Mouse (Mus musculus) neural tube, embryonic 12.5 days (tissue): Measurements from ENCODE around the gene Atp5k. TPM values are rescaled to one million over a fixed set of nuclear protein-coding genes. Genes with fewer than 3 reads are reported as not detected.
A peak's percentile ranks its signal among the peaks of the same experiment; 100 is the strongest.

Source experiments
- ATAC-seq: fragments of 200-750 bp; cut with Nextera tagmentation; 2 replicates; pipeline ENCODE4 v1.8.0; 2017; ENCODE audit warnings: low read depth, mild to moderate bottlenecking, moderate TSS enrichment, moderate library complexity; ENCODE audit not compliant: low FRiP score
- H3K27ac ChIP-seq: fragments of 300-500 bp; sonication (generic); 2 replicates; pipeline ENCODE4 v1.5.1; 2016
- H3K27me3 ChIP-seq: fragments of 300-500 bp; sonication (generic); replicated peaks from 2 replicates; pipeline ENCODE4 v1.6.1; 2016; ENCODE audit warnings: mild to moderate bottlenecking
- H3K36me3 ChIP-seq: fragments of 300-500 bp; sonication (generic); 2 replicates; pipeline ENCODE4 v1.6.1; 2016; ENCODE audit warnings: mild to moderate bottlenecking
- H3K4me1 ChIP-seq: fragments of 300-500 bp; sonication (generic); 2 replicates; pipeline ENCODE4 v1.6.1; 2016
- H3K4me2 ChIP-seq: fragments of 300-500 bp; sonication (generic); replicated peaks from 2 replicates; pipeline ENCODE4 v1.6.1; 2016; ENCODE audit warnings: mild to moderate bottlenecking
- H3K4me3 ChIP-seq: fragments of 300-500 bp; sonication (generic); 2 replicates; pipeline ENCODE4 v1.5.1; 2016
- H3K9ac ChIP-seq: fragments of 300-500 bp; sonication (generic); 2 replicates; pipeline ENCODE4 v1.6.1; 2016; ENCODE audit warnings: mild to moderate bottlenecking
- H3K9me3 ChIP-seq: fragments of 300-500 bp; sonication (generic); 2 replicates; pipeline ENCODE4 v1.6.1; 2016; ENCODE audit warnings: mild to moderate bottlenecking
- WGBS: fragments of 180-500 bp; shearing (Covaris S2); methylation state at CpG from one replicate; pipeline ENCODE4 v1.1.7; 2016; 5-methylcytosine and 5-hydroxymethylcytosine counted together
- polyA plus RNA-seq: library from polyadenylated mRNA; unstranded; fragments of >200 nt; fragmentation: Nextera tagmentation; extraction: Ambion mirVana; gene quantifications from 2 replicates; pipeline ENCODE4 v1.2.1, GENCODE M21; 2016

Atp5k gene
- polyA plus RNA-seq, 1 experiment from 2014 or later: 438 TPM

- H3K27ac ChIP-seq: no peak overlapping the region
- no peaks in the 10 kb centered on the region for H3K9me3 ChIP-seq
- H3K4me1 ChIP-seq: no peaks in the 10 kb centered on the region
- no peaks in the 10 kb centered on the region for H3K36me3 ChIP-seq
- no peak overlapping the region for H3K9ac ChIP-seq
- WGBS: 42% methylated on average over 3 of the region's 3 CpGs
- H3K27me3 ChIP-seq: no peaks in the 10 kb centered on the region; the same call in 1 of the 2 replicates
- H3K4me3 ChIP-seq: no peak overlapping the region
- ATAC-seq: no peak
- H3K4me2 ChIP-seq: no peak overlapping the region
Measured at GRCm38 (mm10) chr5:108454094-108454493, 19.8 kb upstream of the Atp5k start.

- 93% methylated on average over 1 of the region's 1 CpGs for WGBS
- Histone ChIP-seq H3K4me2 (no peak overlapping the region), H3K36me3 (no peaks in the 10 kb centered on the region), H3K27me3 (peaks cover 6% of the 10 kb centered on the region), H3K9ac (no peak overlapping the region), H3K9me3 (no peaks in the 10 kb centered on the region), H3K4me3 (no peak overlapping the region), H3K27ac (no peak overlapping the region), H3K4me1 (peaks cover 6% of the 10 kb centered on the region)
- no peak for ATAC-seq
Measured at GRCm38 (mm10) chr5:108452422-108452821, 18.2 kb upstream of the Atp5k start.

- H3K27me3 ChIP-seq: peaks cover 6% of the 10 kb centered on the region
- no peak overlapping the region for H3K4me2 ChIP-seq
- H3K9me3 ChIP-seq: no peaks in the 10 kb centered on the region
- H3K9ac ChIP-seq: no peak overlapping the region
- no peak overlapping the region for H3K4me3 ChIP-seq
- WGBS: 79% methylated on average over 1 of the region's 1 CpGs
- no peak overlapping the region for H3K27ac ChIP-seq
- peaks cover 6% of the 10 kb centered on the region for H3K4me1 ChIP-seq
- H3K36me3 ChIP-seq: no peaks in the 10 kb centered on the region
- no peak for ATAC-seq
Measured at GRCm38 (mm10) chr5:108451611-108452010, 17.4 kb upstream of the Atp5k start.

DNA sequence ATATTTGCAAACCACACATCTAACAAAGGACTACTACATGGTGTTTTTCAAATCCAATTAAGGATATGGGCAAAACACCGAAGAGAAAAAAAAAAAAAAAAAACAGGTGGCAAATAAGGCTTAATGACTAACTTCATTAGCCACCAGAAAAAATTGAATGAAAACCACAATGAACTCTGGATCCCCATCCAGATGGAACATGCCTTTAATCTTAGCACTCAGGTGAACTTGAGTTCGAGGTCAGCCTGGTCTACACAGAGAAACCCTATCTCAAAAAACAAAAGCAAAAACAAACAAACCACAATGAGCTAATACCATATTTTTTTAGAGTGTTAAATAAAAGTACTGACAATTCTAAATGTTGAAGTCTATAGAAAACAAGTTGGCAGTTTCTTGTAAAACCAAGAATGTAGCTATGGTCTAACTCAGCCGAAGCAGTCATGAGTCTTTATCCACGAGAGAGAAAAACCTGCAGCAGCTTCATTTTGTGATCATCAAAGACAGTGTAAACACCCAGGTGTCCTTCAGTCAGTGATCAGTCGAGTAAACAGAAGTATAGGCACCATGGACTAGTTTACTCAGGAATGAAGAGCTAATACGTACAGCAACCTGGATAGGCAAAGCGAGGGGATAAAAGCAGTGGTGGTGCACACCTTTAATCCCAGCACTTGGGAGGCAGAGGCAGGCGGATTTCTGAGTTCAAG lies 16.7 kb upstream of the Atp5k start:
- H3K9me3 ChIP-seq: no peaks in the 10 kb centered on the region
- 82% methylated on average over 8 of the region's 8 CpGs for WGBS
- H3K4me2 ChIP-seq: no peak overlapping the region
- H3K4me3 ChIP-seq: no peak overlapping the region
- H3K36me3 ChIP-seq: no peaks in the 10 kb centered on the region
- peaks cover 6% of the 10 kb centered on the region for H3K27me3 ChIP-seq
- H3K9ac ChIP-seq: no peak overlapping the region
- ATAC-seq: no peak
- H3K4me1 ChIP-seq: peaks cover 6% of the 10 kb centered on the region
- H3K27ac ChIP-seq: no peak overlapping the region

DNA sequence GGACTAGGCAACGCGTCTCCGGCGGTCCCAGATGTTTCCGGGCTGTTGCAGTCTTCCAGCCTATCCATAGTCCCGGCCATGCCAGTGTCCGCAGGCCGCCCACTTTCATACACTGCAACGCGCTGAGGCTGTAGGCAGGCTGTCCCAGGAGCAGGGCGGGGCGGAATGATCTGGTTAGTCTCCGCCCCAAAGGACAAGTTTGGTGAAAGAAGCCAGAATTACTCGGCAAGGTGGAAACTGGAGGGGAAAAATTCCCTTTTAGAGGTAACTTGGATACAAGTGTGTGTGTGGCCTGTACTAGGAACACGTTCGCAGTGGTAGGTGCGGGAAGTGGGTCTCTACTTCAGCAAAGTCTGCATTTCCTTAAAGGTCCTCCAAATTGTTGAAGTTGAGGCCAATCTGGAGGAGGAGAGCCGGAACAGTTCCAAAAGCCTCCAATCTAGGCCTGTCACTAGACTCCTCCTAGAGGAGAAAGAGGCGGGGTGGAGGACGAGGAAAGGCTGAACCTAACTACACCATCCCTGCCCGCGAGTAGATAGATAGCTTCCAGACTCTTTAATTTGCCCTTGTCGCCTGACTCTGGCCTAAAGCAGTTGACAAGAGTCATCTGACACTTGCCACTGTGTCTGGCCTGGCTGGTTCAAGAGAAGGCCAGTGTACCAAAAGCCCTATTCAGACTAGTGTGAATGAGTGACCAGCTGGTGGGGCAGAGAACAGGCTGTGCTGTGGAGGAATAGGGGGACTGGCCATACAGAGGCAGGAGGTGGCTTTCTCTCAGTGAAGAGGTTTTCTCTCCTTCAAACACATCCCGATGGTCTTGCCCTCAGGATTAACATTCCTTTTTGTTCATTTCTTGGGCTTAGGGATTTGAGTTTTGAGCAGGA lies 14.8 kb upstream of the Atp5k start, which contains the start of gene Mfsd7a:
Gene Mfsd7a, minus strand, starts transcription at position 107 of the 884 bp plus-strand sequence.
- Histone ChIP-seq H3K9me3 (no peaks in the 10 kb centered on the region), H3K27me3 (peaks cover 6% of the 10 kb centered on the region), H3K36me3 (no peaks in the 10 kb centered on the region), H3K4me3 (peak within 1 kb of the TSS; percentile 17), H3K4me2 (peak within 1 kb of the TSS; percentile 58), H3K4me1 (peaks cover 6% of the 10 kb centered on the region), H3K27ac (no peak within 1 kb of the TSS), H3K9ac (peak within 1 kb of the TSS; percentile 29; the same call in 1 of the 2 replicates)
- ATAC-seq: peak; percentile 72; the same call in 1 of the 2 replicates
- WGBS: 16% methylated on average over 24 of the region's 24 CpGs

DNA sequence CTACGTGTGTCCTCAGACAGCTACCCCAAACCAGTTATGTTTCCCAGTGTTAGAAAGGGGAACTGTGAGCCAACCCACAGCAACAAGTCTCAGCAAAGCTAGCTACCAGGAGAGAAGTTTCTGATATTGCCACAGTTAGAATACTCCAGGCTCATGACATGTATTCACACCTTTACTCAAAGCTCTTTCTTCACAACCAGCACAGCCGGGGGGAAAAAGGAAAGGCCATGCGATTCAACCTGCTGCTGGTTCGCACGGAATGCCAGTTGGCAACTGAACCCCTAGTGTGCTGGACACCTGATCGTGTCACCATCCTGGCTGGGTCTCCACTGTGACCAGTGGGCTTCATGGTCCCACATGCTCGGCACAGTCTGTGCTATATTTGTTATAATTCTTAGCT lies 13.6 kb upstream of the Atp5k start:
- Histone ChIP-seq H3K9me3 (no peaks in the 10 kb centered on the region), H3K4me2 (no peak overlapping the region; the same call in 1 of the 2 replicates), H3K27ac (no peak overlapping the region), H3K4me3 (no peak overlapping the region), H3K27me3 (peaks cover 6% of the 10 kb centered on the region), H3K36me3 (no peaks in the 10 kb centered on the region), H3K9ac (no peak overlapping the region), H3K4me1 (peaks cover 6% of the 10 kb centered on the region)
- ATAC-seq: no peak
- WGBS: 84% methylated on average over 7 of the region's 7 CpGs

DNA sequence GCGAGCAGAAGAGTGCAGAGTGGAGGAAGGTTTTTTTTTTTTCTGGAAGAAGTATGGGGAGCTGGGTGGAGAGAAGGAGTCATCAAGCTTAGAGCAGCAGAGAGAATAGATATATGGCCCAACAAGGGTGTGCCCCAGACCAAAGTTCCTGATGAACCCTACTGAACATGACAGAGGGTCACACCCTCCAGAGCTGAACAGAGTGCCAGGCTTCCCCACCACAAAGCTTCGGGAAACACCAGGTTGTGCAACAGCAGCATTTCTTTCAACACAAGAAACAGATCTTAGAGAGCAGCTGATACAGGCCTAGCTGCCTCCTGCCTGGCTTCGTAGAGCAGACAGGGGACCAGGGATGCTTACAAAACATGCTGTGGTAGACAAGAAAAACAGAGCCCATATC lies 12.7 kb upstream of the Atp5k start:
- WGBS: 89% methylated on average over 3 of the region's 3 CpGs
- Histone ChIP-seq H3K9me3 (no peaks in the 10 kb centered on the region), H3K4me1 (peaks cover 6% of the 10 kb centered on the region), H3K27me3 (peaks cover 6% of the 10 kb centered on the region), H3K9ac (no peak overlapping the region), H3K27ac (no peak overlapping the region), H3K4me3 (no peak overlapping the region), H3K4me2 (no peak overlapping the region), H3K36me3 (no peaks in the 10 kb centered on the region)
- no peak for ATAC-seq

GRCm38 (mm10) chr5:108436101-108436500 lies 1.9 kb upstream of the Atp5k start:
- H3K4me1 ChIP-seq: peaks cover 13% of the 10 kb centered on the region
- no peak overlapping the region for H3K27ac ChIP-seq
- H3K9ac ChIP-seq: no peak overlapping the region
- no peaks in the 10 kb centered on the region for H3K9me3 ChIP-seq
- ATAC-seq: no peak
- H3K4me3 ChIP-seq: no peak overlapping the region
- H3K36me3 ChIP-seq: peaks cover 10% of the 10 kb centered on the region
- no peaks in the 10 kb centered on the region; the same call in 1 of the 2 replicates for H3K27me3 ChIP-seq
- H3K4me2 ChIP-seq: no peak overlapping the region
- 85% methylated on average over 2 of the region's 2 CpGs for WGBS

- WGBS: 93% methylated on average over 6 of the region's 6 CpGs
- Histone ChIP-seq H3K9me3 (no peaks in the 10 kb centered on the region), H3K9ac (no peak overlapping the region), H3K27ac (no peak overlapping the region), H3K4me2 (no peak overlapping the region), H3K36me3 (peaks cover 25% of the 10 kb centered on the region), H3K27me3 (no peaks in the 10 kb centered on the region; the same call in 1 of the 2 replicates), H3K4me1 (peaks cover 13% of the 10 kb centered on the region), H3K4me3 (no peak overlapping the region)
- no peak for ATAC-seq
Measured at GRCm38 (mm10) chr5:108431196-108431595, 3.1 kb downstream of the Atp5k start.

DNA sequence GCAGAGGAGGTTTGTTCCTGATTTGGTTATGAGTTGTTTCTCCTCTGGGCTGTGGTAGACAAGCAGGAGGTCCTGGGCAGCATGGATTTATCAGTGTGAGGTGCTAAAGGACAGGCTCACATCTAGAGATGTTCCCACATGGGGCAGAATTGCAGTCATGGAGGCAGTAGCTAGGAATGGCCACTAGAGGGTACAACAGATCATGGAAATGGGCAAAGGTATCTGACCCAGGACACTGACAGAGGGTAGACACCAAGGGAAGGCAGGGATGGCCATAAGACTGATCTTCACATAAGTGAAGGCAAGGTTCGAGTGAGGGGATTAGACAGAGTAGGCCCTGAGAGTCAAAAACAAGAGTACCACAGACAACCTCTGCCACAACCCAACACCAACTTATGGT lies 7.1 kb downstream of the Atp5k start:
- Histone ChIP-seq H3K4me3 (no peak overlapping the region), H3K9me3 (no peaks in the 10 kb centered on the region), H3K4me2 (no peak overlapping the region), H3K27me3 (no peaks in the 10 kb centered on the region), H3K27ac (no peak overlapping the region), H3K36me3 (peaks cover 24% of the 10 kb centered on the region), H3K9ac (no peak overlapping the region), H3K4me1 (no peaks in the 10 kb centered on the region)
- ATAC-seq: peak; percentile 42; the same call in 1 of the 2 replicates
- WGBS: 73% methylated on average over 1 of the region's 1 CpGs

GRCm38 (mm10) chr5:108423427-108423826 lies 10.8 kb downstream of the Atp5k start:
- no peaks in the 10 kb centered on the region for H3K9me3 ChIP-seq
- H3K36me3 ChIP-seq: no peaks in the 10 kb centered on the region
- H3K4me1 ChIP-seq: no peaks in the 10 kb centered on the region
- H3K4me3 ChIP-seq: no peak overlapping the region
- no peaks in the 10 kb centered on the region for H3K27me3 ChIP-seq
- no peak overlapping the region for H3K27ac ChIP-seq
- H3K9ac ChIP-seq: no peak overlapping the region
- ATAC-seq: no peak
- H3K4me2 ChIP-seq: no peak overlapping the region
- 86% methylated on average over 2 of the region's 2 CpGs for WGBS

GRCm38 (mm10) chr5:108422741-108423140 lies 11.5 kb downstream of the Atp5k start:
- H3K4me3 ChIP-seq: no peak overlapping the region
- H3K4me2 ChIP-seq: no peak overlapping the region
- no peaks in the 10 kb centered on the region for H3K27me3 ChIP-seq
- H3K36me3 ChIP-seq: no peaks in the 10 kb centered on the region
- H3K4me1 ChIP-seq: no peaks in the 10 kb centered on the region
- 77% methylated on average over 3 of the region's 3 CpGs for WGBS
- no peaks in the 10 kb centered on the region for H3K9me3 ChIP-seq
- no peak for ATAC-seq
- no peak overlapping the region for H3K9ac ChIP-seq
- no peak overlapping the region for H3K27ac ChIP-seq
